Mouse (Mus musculus) layer of hippocampus, postnatal 25 days (tissue): ENCODE results near the gene Hist1h2ab. TPM values are rescaled to one million over a fixed set of nuclear protein-coding genes. Genes with fewer than 3 reads are reported as not detected.
"Not testable (repeated sequence)": the region's sequence is repeated elsewhere in the genome, so short reads cannot be mapped to it uniquely, and the experiment has no call there.

Source experiments
- DNase-seq, 2 experiments: peaks; one replicate each; pipeline ENCODE4 v3.0.0; 2022; ENCODE audit warnings: mixed read lengths in 2 of 2, low spot score in 1 of 2; ENCODE audit errors: extremely low spot score in 1 of 2
- microRNA-seq, 2 experiments: library from miRNA; unstranded; fragments of <30 nt; microRNA quantifications; one replicate each; pipeline ENCODE4 v1.2.0; 2021
- total RNA-seq, 2 experiments: library from RNA; stranded (reverse); gene quantifications; 2 replicates each; pipeline ENCODE4 v1.2.3; 2021

Hist1h2ab gene
- total RNA-seq, 2 experiments from 2014 or later = 24.8 to 42.0 TPM

DNA sequence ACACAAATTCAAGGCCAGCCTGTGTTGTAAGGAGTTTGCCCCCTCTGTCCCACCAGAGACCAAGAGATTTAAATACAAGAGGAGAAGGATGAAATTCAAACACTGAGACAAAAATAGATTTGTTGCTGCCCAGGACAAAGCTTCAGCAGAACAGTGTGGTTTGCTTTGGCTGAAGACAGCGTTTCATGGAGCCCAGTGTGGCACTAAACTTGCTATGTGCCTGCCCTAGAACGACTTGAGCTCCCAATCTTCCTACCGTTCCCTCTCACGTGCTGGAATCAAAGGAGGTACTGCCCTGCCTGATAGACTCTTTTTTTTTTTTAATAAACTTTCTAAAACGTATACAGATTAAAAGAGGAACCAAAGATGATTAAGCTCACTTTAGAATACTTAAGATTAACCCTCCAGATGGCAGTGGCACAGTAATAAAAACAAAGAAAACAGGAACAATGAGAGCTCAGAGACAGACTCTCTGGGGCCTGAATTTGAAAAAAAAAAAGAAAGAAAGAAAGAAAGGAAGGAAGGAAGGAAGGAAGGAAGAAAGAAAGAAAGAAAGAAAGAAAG, 18.0 kb downstream of the Hist1h2ab start:
- no peak for DNase-seq

DNA sequence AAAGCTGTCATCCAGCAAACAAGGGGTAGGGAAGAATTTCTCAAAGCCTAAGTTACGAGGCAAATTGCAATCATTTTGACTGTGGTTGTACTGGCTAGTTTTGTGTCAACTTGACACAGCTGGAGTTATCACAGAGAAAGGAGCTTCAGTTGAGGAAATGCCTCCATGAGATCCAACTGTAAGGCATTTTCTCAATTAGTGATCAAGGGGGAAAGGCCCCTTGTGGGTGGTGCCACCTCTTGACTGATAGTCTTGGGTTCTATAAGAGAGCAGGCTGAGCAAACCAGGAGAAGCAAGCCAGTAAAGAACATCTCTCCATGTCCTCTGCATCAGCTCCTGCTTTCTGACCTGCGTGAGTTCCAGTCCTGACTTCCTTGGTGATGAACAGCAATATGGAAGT, 18.7 kb downstream of the Hist1h2ab start, which contains the start of gene Trim38:
Gene Trim38, plus strand, starts transcription at position 301 of the 400 bp plus-strand sequence.
- DNase-seq = not testable (repeated sequence)

DNA sequence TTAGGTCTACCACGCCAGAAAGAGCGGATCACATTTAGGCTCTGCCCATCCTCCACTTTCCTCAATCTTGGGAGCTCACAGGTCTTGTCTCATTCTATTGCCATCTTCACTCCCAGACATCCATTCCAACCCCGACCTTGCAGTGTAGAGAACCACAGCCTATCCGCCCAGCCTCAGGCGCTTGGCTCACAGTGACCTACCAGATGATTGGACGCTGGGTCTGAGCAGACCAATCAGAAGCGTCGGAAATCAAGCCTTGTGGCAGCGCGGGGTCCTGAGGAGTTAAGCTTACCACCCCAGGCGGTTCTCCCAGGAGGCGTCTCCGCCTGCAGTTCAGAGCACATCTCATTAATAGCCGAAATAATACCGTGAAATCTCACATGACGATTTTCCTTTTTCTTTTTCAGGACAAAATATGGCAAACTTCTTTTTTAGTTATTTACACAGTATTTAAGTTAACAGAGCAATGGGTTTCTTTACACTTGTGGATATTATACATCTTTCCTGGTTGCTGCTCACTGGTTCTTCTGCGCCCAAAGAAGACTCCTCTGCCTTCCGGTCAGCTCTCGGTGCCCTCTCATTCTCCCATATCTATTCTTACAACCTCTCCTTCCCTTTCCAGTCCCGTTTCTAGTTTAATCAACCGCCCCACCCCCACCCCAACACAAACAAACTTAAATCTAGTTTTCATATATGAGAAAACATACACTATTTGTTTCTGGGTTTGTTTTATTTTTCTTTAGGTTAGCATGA, 21.8 kb downstream of the Hist1h2ab start:
- DNase-seq = peak; percentile 16 to 21

DNA sequence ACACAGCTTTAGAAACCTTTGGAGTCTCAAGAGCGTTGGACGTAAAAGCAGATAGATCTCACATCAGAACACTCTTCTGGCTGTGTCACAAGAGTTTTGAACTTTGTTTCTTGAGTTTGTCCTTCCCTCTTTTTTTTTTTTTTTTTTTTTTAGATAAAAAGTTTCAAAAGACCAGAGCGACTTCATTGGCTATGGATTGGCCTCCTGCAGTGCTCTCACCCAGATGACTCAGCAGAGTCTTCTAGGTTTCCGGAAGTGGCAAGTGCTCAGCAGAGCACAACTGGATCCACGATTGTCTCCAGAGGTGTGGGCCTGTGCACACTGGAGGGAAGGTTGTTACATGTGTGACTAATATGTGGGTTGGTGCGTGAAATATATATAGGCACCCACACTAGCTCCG, 27.4 kb downstream of the Hist1h2ab start:
- DNase-seq = no peak

DNA sequence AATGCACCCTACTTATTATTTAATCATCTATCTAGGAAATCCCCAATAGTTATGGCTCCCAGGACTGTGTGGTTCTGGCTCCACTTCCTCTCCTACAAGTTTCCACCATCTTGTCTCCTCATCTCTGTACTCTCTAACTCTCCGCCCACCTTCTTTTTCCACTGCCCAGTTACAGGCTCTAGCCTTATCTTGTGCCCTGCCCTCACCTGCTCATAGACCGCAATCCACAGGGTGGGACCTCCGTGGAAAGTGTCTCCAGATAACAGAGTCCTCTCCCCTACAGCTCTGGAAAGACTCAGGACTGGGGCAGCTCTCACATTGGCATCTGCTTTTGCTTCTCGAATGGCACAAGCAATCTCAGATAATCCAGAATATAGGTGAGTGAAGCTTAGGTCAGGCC, 28.1 kb downstream of the Hist1h2ab start:
- no peak for DNase-seq

DNA sequence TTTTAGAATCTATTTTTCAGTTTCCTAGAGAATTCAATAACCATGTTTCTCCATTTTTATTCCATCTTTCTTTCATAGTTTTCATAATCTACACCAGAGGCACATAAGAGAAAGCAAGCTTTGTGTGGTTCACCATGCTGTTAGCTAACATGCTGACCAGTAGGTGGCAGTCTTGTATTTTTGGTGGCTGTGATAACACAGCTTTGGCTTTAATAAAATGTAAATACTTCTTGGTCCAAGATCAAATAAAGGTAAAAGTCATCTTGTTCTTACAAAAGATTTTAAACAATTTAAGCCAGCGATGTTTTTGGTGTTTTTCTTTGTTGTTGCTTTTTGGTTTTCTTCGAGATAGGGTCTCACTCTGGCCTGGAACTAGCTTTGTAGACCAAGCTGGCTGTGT, 41.6 kb downstream of the Hist1h2ab start:
- DNase-seq = peak in 1 of 2 experiments; percentile 47

DNA sequence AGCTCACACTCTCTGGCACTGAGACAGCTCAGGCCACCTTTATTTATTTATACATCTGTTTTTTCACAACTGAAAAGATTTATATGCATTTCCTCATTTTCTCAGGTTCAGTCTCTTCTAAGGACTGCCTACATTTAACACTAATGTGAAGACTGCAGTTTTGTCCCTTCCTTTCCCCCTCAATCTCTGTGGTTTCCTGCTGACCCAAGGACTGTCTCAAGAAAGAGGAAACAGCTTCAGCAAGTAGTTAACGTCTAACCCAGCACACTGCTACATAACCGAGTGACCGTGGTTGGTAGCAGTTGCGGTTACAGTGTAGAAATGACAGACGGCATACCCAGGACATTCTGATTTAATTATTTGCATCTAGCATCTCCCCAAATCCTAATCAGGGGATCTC, 48.5 kb downstream of the Hist1h2ab start:
- no peak for DNase-seq

Small RNA genes lying within 50 kb of the gene (microRNA-seq; reads per million reads assigned to microRNA genes)
- 0 reads per million in 2 experiments for gene Gm44314
- gene Gm44484 = 0 reads per million in 2 experiments

Other genes starting within 250 kb of the Hist1h2ab start
- 100 to 1,000 TPM; 289 to 367 TPM for gene Hist1h4h, start 220.1 kb upstream of the Hist1h2ab start, total RNA-seq
- gene Hist1h2af, start 217.2 kb upstream of the Hist1h2ab start, total RNA-seq = 10 to 100 TPM in 1 of 2 experiments, 1 to 10 TPM in 1; 7.8 to 12.2 TPM
- 1 to 10 TPM; 3.6 to 5.7 TPM for gene Hist1h3g, start 215.7 kb upstream of the Hist1h2ab start, total RNA-seq
- 1 to 10 TPM in 1 of 2 experiments, under 1 TPM in 1; 0.94 to 1.1 TPM for gene Hist1h2bh, start 207.7 kb upstream of the Hist1h2ab start, total RNA-seq
- 10 to 100 TPM; 15.7 to 16.5 TPM for gene Hist1h3f, start 207.1 kb upstream of the Hist1h2ab start, total RNA-seq
- gene Hist1h4f, start 199.5 kb upstream of the Hist1h2ab start, total RNA-seq = 100 to 1,000 TPM; 127 to 164 TPM
- gene Hist1h1d, start 197.9 kb upstream of the Hist1h2ab start, total RNA-seq = 1 to 10 TPM; 4.7 to 4.8 TPM
- gene Hist1h3e, start 188.8 kb upstream of the Hist1h2ab start, total RNA-seq = 10 to 100 TPM; 47.8 to 50.0 TPM
- 1 to 10 TPM; 4.6 to 7.9 TPM for gene Hist1h2ae, start 179.9 kb upstream of the Hist1h2ab start, total RNA-seq
- gene Hist1h2bg, start 179.7 kb upstream of the Hist1h2ab start, total RNA-seq = 10 to 100 TPM; 79.1 to 83.5 TPM
- 10 to 100 TPM; 26.4 to 30.6 TPM for gene Hist1h2bf, start 176.9 kb upstream of the Hist1h2ab start, total RNA-seq
- 10 to 100 TPM in 1 of 2 experiments, 1 to 10 TPM in 1; 7.1 to 11.6 TPM for gene Hist1h2ad, start 176.7 kb upstream of the Hist1h2ab start, total RNA-seq
- gene Hist1h3d, start 175.4 kb upstream of the Hist1h2ab start, total RNA-seq = 10 to 100 TPM; 10.0 to 14.4 TPM
- gene Hist1h4d, start 169.5 kb upstream of the Hist1h2ab start, total RNA-seq = 100 to 1,000 TPM; 129 to 153 TPM
- 1 to 10 TPM; 7.1 to 8.3 TPM for gene Hist1h2be, start 130.0 kb upstream of the Hist1h2ab start, total RNA-seq
- 10 to 100 TPM; 45.8 to 59.4 TPM for gene Hist1h1e, start 128.6 kb upstream of the Hist1h2ab start, total RNA-seq
- gene Hist1h2ac, start 67.2 kb upstream of the Hist1h2ab start, total RNA-seq = 1 to 10 TPM; 3.1 to 3.3 TPM
- 10 to 100 TPM; 50.7 to 51.1 TPM for gene Hist1h2bc, start 66.9 kb upstream of the Hist1h2ab start, total RNA-seq
- not detected for gene Hist1h1t, start 55.3 kb upstream of the Hist1h2ab start, total RNA-seq
- gene Hist1h4c, start 52.7 kb upstream of the Hist1h2ab start, total RNA-seq = 100 to 1,000 TPM in 1 of 2 experiments, 10 to 100 TPM in 1; 92.2 to 102 TPM
- 1 to 10 TPM; 3.5 to 3.6 TPM for gene Hfe, start 40.3 kb upstream of the Hist1h2ab start, total RNA-seq
- gene Hist1h1c, start 12.3 kb upstream of the Hist1h2ab start, total RNA-seq = 10 to 100 TPM; 53.2 to 69.4 TPM
- 1 to 10 TPM; 4.6 to 6.0 TPM for gene Hist1h3c, start 5.5 kb upstream of the Hist1h2ab start, total RNA-seq
- gene Hist1h2bb, start 4.4 kb upstream of the Hist1h2ab start, total RNA-seq = 10 to 100 TPM; 20.1 to 33.5 TPM
- gene Hist1h3b, start 1.1 kb downstream of the Hist1h2ab start, total RNA-seq = 10 to 100 TPM; 12.3 to 22.8 TPM
- 10 to 100 TPM; 71.8 to 80.9 TPM for gene Hist1h4b, start 5.9 kb downstream of the Hist1h2ab start, total RNA-seq
- 10 to 100 TPM; 42.9 to 58.9 TPM for gene Hist1h4a, start 10.1 kb downstream of the Hist1h2ab start, total RNA-seq
- 10 to 100 TPM; 30.8 to 53.8 TPM for gene Hist1h3a, start 11.3 kb downstream of the Hist1h2ab start, total RNA-seq
- gene Hist1h1a, start 12.5 kb downstream of the Hist1h2ab start, total RNA-seq = 10 to 100 TPM; 15.6 to 24.5 TPM
- gene Trim38, start 18.8 kb downstream of the Hist1h2ab start, total RNA-seq = not detected
- under 1 TPM in 1 of 2 experiments, not detected in 1; 0.12 TPM for gene Slc17a2, start 55.9 kb downstream of the Hist1h2ab start, total RNA-seq
- gene Slc17a3, start 88.3 kb downstream of the Hist1h2ab start, total RNA-seq = not detected
- gene Slc17a1, start 116.6 kb downstream of the Hist1h2ab start, total RNA-seq = not detected
- not detected for gene Slc17a4, start 163.9 kb downstream of the Hist1h2ab start, total RNA-seq
- not detected for gene Hist1h2ba, start 183.0 kb downstream of the Hist1h2ab start, total RNA-seq
- gene Hist1h2aa, start 183.3 kb downstream of the Hist1h2ab start, total RNA-seq = not detected
- gene Scgn, start 240.1 kb downstream of the Hist1h2ab start, total RNA-seq = 1 to 10 TPM; 1.0 to 2.2 TPM